Mouse (Mus musculus): ENCODE measurements around the gene Adamts9. TPM values are rescaled to one million over a fixed set of nuclear protein-coding genes. Genes with fewer than 3 reads are reported as not detected.

Adamts9 gene
- polyA plus RNA-seq, 1 experiment from 2014 or later, result 6.4 TPM

GRCm38 (mm10) chr6:92728084-92728483 is 215.2 kb downstream of the Adamts9 start:
- H3K4me1 ChIP-seq (replicated peaks), result 0 out of 2 replicates have a peak, but pooled peaks cover 12% of the 10 kb centered on the region
- H3K27ac ChIP-seq (ENCODE audit: poor library complexity, severe bottlenecking), result no peak overlapping the region
- no peaks in the 10 kb centered on the region for H3K36me3 ChIP-seq
- no peak for ATAC-seq (ENCODE audit: insufficient number of reproducible peaks, low FRiP score)
- H3K4me3 ChIP-seq, result no peak overlapping the region
- peak overlapping the region; percentile 29 for H3K4me2 ChIP-seq
- H3K9ac ChIP-seq, result no peak overlapping the region
- H3K9me3 ChIP-seq (replicated peaks), result no peaks in the 10 kb centered on the region
- no peaks in the 10 kb centered on the region for H3K27me3 ChIP-seq (replicated peaks)
- 3% methylated on average over 10 of the region's 10 CpGs for WGBS

GRCm38 (mm10) chr6:92727351-92727986 is 215.8 kb downstream of the Adamts9 start:
- Histone ChIP-seq H3K4me1 (replicated peaks) (0 out of 2 replicates have a peak, but pooled peaks cover 12% of the 10 kb centered on the region), H3K36me3 (no peaks in the 10 kb centered on the region), H3K27ac (ENCODE audit: poor library complexity, severe bottlenecking) (no peak overlapping the region), H3K27me3 (replicated peaks) (no peaks in the 10 kb centered on the region), H3K4me3 (no peak overlapping the region), H3K4me2 (no peak overlapping the region), H3K9me3 (replicated peaks) (no peaks in the 10 kb centered on the region), H3K9ac (no peak overlapping the region)
- 16% methylated on average over 7 of the region's 7 CpGs for WGBS
- ATAC-seq (ENCODE audit: insufficient number of reproducible peaks, low FRiP score), result no peak

DNA sequence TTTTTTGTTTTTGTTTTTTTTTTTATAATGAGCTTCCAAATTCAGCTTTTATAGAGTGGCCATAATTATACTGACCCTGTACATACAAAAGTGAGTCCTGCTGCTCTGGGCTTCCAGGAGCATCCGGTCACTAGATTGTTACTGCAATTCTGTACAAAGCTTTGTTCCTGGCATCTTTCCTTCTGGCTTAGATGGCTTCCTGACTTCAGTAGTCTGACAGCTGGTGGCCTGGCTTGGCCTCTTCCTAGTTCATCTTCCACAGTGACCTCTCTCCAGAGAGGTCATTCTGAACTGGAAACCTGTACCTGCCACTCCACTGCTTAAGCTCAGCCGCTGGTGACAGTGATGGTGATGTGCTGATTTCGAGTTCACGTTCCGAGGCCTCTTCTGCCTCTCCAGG is 217.2 kb downstream of the Adamts9 start:
- 0 out of 2 replicates have a peak, but pooled peaks cover 12% of the 10 kb centered on the region for H3K4me1 ChIP-seq (replicated peaks)
- no peak overlapping the region for H3K27ac ChIP-seq (ENCODE audit: poor library complexity, severe bottlenecking)
- no peaks in the 10 kb centered on the region for H3K9me3 ChIP-seq (replicated peaks)
- no peak overlapping the region for H3K4me3 ChIP-seq
- H3K27me3 ChIP-seq (replicated peaks), result no peaks in the 10 kb centered on the region
- H3K4me2 ChIP-seq, result no peak overlapping the region
- H3K9ac ChIP-seq, result no peak overlapping the region
- no peak for ATAC-seq (ENCODE audit: insufficient number of reproducible peaks, low FRiP score)
- H3K36me3 ChIP-seq, result no peaks in the 10 kb centered on the region
- WGBS, result 49% methylated on average over 5 of the region's 5 CpGs

- 75% methylated on average over 2 of the region's 2 CpGs for WGBS
Observed at GRCm38 (mm10) chr6:92724394-92724793, 218.9 kb downstream of the Adamts9 start.

More at GRCm38 (mm10) chr6:92724394-92724793, 218.9 kb downstream of the Adamts9 start:
- no peaks in the 10 kb centered on the region for H3K36me3 ChIP-seq
- H3K9ac ChIP-seq, result no peak overlapping the region
- no peak overlapping the region for H3K27ac ChIP-seq (ENCODE audit: poor library complexity, severe bottlenecking)
- no peak overlapping the region for H3K4me2 ChIP-seq
- ATAC-seq (ENCODE audit: insufficient number of reproducible peaks, low FRiP score), result no peak
- no peaks in the 10 kb centered on the region for H3K9me3 ChIP-seq (replicated peaks)
- H3K27me3 ChIP-seq (replicated peaks), result no peaks in the 10 kb centered on the region
- no peak overlapping the region for H3K4me3 ChIP-seq
- H3K4me1 ChIP-seq (replicated peaks), result 0 out of 2 replicates have a peak, but pooled peaks cover 12% of the 10 kb centered on the region

Other genes with a start within 250 kb of the Adamts9 start
- 7.9 and 8.9 TPM in 2 replicates for gene Prickle2, start 237.3 kb downstream of the Adamts9 start, polyA plus RNA-seq (2016; fragmentation: Nextera tagmentation; extraction: Ambion mirVana)
- 4.8 and 5.0 TPM in 2 replicates for gene A730049H05Rik, start 127.0 kb downstream of the Adamts9 start, polyA plus RNA-seq (2016; fragmentation: Nextera tagmentation; extraction: Ambion mirVana)
- gene Gm15737, start 74.1 kb downstream of the Adamts9 start, polyA plus RNA-seq (2016; fragmentation: Nextera tagmentation; extraction: Ambion mirVana), result 0.10 and 0.13 TPM in 2 replicates

Data from heart, embryonic 12.5 days (tissue).